Mouse (Mus musculus): ENCODE measurements around the gene Dxo.

Dxo gene

GRCm38 (mm10) chr17:34881683-34882310 lies 45.0 kb downstream of the Dxo start, which contains the start of gene Gm20547:
Gm20547 (minus strand) TSS chr17:34882042.
- peak; percentile 58 to 66 for DNase-seq

- peak in 1 of 2 experiments; percentile 31 for DNase-seq
These were observed 46.5 kb downstream of the Dxo start for GRCm38 (mm10) chr17:34883332-34883731.

GRCm38 (mm10) chr17:34884704-34885103 lies 47.9 kb downstream of the Dxo start:
- no peak for DNase-seq

- no peak for DNase-seq
These were observed 48.8 kb downstream of the Dxo start for GRCm38 (mm10) chr17:34885615-34886014.

- DNase-seq, result no peak
These were observed 51.1 kb downstream of the Dxo start for GRCm38 (mm10) chr17:34887942-34888341.

Data from kidney, postnatal 36 days (tissue).